Mouse (Mus musculus) embryonic facial prominence, embryonic 10.5 days (tissue): ENCODE measurements around the gene Tmem144. TPM values are rescaled to one million over a fixed set of nuclear protein-coding genes. Genes with fewer than 3 reads are reported as not detected.

ENCODE experiments used
- DNase-seq: peaks from one replicate; pipeline ENCODE4 v3.0.0-alpha.2; 2017; ENCODE audit warnings: low spot score
- H3K27ac ChIP-seq: fragments of 300-500 bp; sonication (generic); replicated peaks from 2 replicates; pipeline ENCODE4 v1.5.1; 2016; ENCODE audit warnings: mild to moderate bottlenecking
- H3K27me3 ChIP-seq: fragments of 300-500 bp; sonication (generic); replicated peaks from 2 replicates; pipeline ENCODE4 v1.6.1; 2016; ENCODE audit warnings: low read depth, mild to moderate bottlenecking; ENCODE audit not compliant: poor library complexity, severe bottlenecking
- H3K36me3 ChIP-seq: fragments of 300-500 bp; sonication (generic); replicated peaks from 2 replicates; pipeline ENCODE4 v1.6.1; 2016; ENCODE audit warnings: mild to moderate bottlenecking, moderate library complexity
- H3K4me1 ChIP-seq: fragments of 300-500 bp; sonication (generic); 2 replicates; pipeline ENCODE4 v1.6.1; 2016
- H3K4me3 ChIP-seq: fragments of 300-500 bp; sonication (generic); 2 replicates; pipeline ENCODE4 v1.5.1; 2016; ENCODE audit warnings: mild to moderate bottlenecking, moderate library complexity
- H3K9me3 ChIP-seq: fragments of 300-500 bp; sonication (generic); 2 replicates; pipeline ENCODE4 v1.6.1; 2016; ENCODE audit warnings: mild to moderate bottlenecking
- WGBS: fragments of 180-500 bp; shearing (Covaris S2); methylation state at CpG from one replicate; pipeline ENCODE4 v1.1.7; 2016; 5-methylcytosine and 5-hydroxymethylcytosine counted together
- polyA plus RNA-seq: library from polyadenylated mRNA; unstranded; fragments of >200 nt; fragmentation: Nextera tagmentation; extraction: Ambion mirVana; gene quantifications from 2 replicates; pipeline ENCODE4 v1.2.1, GENCODE M21; 2016

The Tmem144 gene
- polyA plus RNA-seq, 1 experiment from 2014 or later: 3.7 TPM

DNA sequence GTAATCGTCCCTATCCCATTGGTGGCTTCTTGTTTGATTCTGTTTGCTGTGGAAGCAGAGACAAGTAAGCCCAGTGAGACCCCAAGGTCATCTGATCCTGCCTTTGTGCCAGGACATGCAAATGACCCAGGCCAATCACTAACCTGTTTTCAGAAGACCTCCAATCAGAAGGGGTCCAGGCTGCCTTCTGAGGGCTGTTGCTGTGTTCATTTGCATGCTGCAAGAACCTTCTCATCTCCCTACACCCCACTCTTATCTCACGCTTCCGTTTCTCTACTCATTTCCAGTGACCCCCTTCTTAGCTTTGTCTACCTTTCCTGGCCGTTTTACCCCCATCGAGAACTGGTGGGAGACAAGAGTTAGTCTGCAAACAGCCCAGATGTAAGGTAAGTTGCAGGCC, 31.7 kb upstream of the Tmem144 start, which contains the start of gene Fam198b:
Gene Fam198b, plus strand, starts transcription at position 229 of the 400 bp plus-strand sequence.
- no peak for DNase-seq
- Histone ChIP-seq H3K9me3 (no peaks in the 10 kb centered on the region), H3K36me3 (no peaks in the 10 kb centered on the region), H3K4me1 (peaks cover 22% of the 10 kb centered on the region), H3K27ac (peak within 1 kb of the TSS; percentile 55), H3K27me3 (no peaks in the 10 kb centered on the region), H3K4me3 (no peak within 1 kb of the TSS)
- 66% methylated on average over 5 of the region's 5 CpGs for WGBS

DNA sequence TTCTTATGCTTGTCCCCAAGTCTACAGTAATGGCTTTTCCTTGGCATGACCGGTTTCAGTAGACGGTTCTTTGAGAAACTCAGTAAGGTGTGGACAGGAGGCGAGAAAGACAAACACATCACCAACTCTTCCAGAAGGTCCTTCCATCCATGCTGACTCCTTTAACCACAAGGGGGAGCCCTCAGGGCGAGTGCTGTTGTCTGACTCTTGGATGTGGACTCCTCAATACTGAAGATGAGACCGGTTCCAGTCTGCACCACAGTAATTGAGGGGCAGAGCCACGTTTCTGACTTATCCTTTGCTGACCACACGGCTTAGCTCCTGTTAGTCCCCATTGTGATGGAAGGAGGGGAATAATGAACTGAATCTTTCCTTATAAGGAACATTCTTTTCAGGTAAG, 30.5 kb upstream of the Tmem144 start:
- Histone ChIP-seq H3K9me3 (no peaks in the 10 kb centered on the region), H3K4me1 (peaks cover 25% of the 10 kb centered on the region), H3K36me3 (no peaks in the 10 kb centered on the region), H3K4me3 (no peak overlapping the region), H3K27me3 (no peaks in the 10 kb centered on the region), H3K27ac (no peak overlapping the region)
- DNase-seq: peak; percentile 62
- WGBS: 44% methylated on average over 7 of the region's 7 CpGs

DNA sequence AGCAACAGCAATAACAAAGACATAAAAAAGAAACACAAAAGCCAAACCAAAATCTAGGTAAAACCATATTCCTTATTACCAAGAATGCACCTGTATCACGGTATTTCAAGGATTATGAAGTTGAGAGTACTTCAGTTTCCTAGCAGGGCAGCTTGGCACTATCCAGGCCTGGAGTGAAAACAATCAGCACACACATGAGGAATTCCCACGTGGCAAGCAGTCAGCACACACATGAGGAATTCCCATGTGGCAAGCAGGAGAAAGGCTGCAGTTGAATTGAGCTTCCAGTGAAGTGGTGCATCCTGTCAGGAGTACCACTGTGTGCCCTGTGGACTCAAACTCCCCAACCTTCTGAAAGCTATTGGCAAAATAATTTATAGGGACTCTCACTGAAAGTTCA, 29.1 kb upstream of the Tmem144 start:
- H3K9me3 ChIP-seq: no peaks in the 10 kb centered on the region
- no peaks in the 10 kb centered on the region for H3K27me3 ChIP-seq
- H3K4me3 ChIP-seq: no peak overlapping the region
- no peaks in the 10 kb centered on the region for H3K36me3 ChIP-seq
- peaks cover 17% of the 10 kb centered on the region for H3K4me1 ChIP-seq
- no peak overlapping the region for H3K27ac ChIP-seq
- no peak for DNase-seq
- 56% methylated on average over 2 of the region's 2 CpGs for WGBS

DNA sequence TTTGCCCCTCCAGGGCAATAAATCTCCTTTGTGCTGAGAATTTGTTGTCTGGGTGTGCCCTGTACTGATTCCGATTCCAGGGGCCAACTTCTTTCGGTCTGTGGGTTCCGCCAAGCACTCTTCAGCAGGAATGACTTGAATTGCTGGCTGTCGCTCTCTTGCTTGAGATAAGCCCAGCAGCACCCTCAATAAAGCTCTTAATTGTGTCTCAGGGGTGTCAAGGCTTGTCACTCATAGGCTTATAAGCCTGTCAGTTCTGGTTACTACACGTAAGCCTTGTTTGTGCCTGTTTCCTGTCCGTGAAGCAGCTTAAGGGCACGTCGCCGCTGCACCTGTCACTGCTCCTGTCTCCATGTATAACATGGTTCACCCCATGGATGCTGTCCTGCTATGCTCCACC, 26.7 kb upstream of the Tmem144 start:
- Histone ChIP-seq H3K4me3 (no peak overlapping the region), H3K36me3 (no peaks in the 10 kb centered on the region), H3K27ac (no peak overlapping the region), H3K4me1 (peaks cover 5% of the 10 kb centered on the region), H3K27me3 (no peaks in the 10 kb centered on the region), H3K9me3 (no peaks in the 10 kb centered on the region)
- 56% methylated on average over 9 of the region's 9 CpGs for WGBS
- no peak for DNase-seq

DNA sequence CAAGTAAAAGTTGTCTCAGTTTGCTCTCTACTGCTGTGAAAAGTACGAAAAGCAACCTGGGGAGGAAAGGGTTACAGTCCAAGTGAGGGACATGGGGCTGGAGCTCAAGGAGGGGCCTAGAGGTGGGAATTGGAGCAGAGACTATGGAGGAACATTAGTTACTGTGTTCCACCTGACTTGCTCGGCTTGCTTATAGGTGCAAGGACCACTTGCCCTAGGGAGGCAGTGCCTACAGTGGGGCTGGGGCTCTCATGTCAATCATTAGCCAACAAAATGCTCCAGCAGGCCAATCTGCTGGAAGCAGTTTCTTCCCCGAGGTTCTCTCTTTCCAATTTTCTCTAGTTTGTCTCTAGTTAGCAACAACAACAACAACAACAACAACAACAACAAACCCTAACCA, 25.8 kb upstream of the Tmem144 start:
- Histone ChIP-seq H3K36me3 (no peaks in the 10 kb centered on the region), H3K4me3 (no peak overlapping the region), H3K9me3 (no peaks in the 10 kb centered on the region), H3K27me3 (no peaks in the 10 kb centered on the region), H3K27ac (no peak overlapping the region), H3K4me1 (0 out of 2 replicates have a peak, but pooled peaks cover 3% of the 10 kb centered on the region)
- WGBS: 66% methylated on average over 3 of the region's 3 CpGs
- DNase-seq: no peak

DNA sequence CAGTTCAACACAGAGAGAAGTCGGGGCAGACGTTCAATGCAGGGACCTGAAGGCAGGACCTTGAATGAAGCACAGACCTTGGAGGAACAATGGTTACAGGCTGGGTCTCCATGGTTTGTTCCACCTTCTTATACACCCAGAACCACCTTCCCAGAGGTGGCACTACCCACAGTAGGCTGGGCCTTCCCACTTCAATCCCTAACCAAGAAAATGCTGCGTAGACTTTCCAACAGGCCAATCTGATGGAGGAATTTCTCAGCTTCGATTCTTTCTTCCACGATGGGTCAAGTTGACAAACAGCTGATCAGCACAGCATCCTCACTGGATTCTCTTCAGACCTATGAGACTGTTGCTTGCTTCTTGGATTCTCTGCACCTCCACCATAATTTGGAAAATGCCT, 22.9 kb upstream of the Tmem144 start:
- DNase-seq: no peak
- 93% methylated on average over 5 of the region's 5 CpGs for WGBS
- 0 out of 2 replicates have a peak, but pooled peaks cover 3% of the 10 kb centered on the region for H3K4me1 ChIP-seq

DNA sequence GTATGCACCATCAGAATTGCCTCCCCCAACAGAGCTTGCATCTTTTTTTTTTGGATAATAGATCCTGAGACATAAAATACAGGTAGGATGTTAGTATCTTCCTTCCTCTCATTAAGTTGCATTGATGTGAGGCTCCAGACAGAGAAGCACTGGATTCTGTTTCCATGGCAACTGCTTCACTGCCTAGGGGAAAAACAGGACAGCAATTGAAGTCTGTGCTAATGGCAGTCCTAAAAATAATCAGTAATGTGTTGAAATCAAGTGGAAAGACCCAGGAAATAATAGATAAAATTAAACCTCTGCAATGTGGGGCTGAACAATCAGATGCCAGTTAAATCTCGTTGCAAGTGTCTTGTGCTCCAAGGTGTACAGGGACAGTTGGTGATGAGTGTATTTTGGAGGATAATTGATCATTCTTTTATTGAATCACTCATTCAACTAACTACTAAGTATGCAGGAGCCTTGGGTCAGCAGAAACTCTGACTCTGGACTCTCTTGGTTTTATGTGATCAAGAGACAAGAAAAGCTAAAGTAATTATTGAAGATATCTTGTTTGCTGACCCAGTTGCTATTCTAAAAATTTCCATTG, 14.6 kb upstream of the Tmem144 start:
- Histone ChIP-seq H3K27ac (no peak overlapping the region), H3K36me3 (no peaks in the 10 kb centered on the region), H3K4me1 (no peaks in the 10 kb centered on the region), H3K9me3 (no peaks in the 10 kb centered on the region), H3K4me3 (no peak overlapping the region), H3K27me3 (no peaks in the 10 kb centered on the region)
- DNase-seq: no peak
- 66% methylated on average over 1 of the region's 1 CpGs for WGBS

More for the DNA sequence above, 22.9 kb upstream of the Tmem144 start:
- no peak overlapping the region for H3K4me3 ChIP-seq
- H3K27ac ChIP-seq: no peak overlapping the region
- no peaks in the 10 kb centered on the region for H3K27me3 ChIP-seq
- H3K36me3 ChIP-seq: no peaks in the 10 kb centered on the region
- no peaks in the 10 kb centered on the region for H3K9me3 ChIP-seq

DNA sequence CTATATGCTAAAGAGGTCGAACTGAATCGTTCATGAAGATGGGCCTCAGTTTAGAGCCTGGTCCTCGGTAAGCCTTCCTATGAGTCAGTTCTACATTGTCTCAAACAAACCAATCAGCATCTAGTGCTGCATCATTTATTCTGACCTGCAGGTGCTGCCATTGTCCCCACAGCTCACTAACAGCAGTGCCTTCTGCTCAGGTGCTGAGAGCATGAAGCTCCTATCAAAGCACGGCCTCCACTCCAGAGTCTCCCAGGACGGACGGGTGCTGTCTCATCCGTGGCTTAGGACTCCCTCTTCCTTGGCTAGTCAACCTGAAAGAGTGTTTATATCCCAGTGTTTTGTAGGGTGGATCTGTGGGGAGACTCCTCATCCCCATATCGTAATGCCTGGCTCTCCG, 14.0 kb upstream of the Tmem144 start:
- Histone ChIP-seq H3K36me3 (no peaks in the 10 kb centered on the region), H3K9me3 (no peaks in the 10 kb centered on the region), H3K4me3 (no peak overlapping the region), H3K27me3 (no peaks in the 10 kb centered on the region), H3K4me1 (no peaks in the 10 kb centered on the region), H3K27ac (no peak overlapping the region)
- no peak for DNase-seq
- WGBS: 88% methylated on average over 9 of the region's 9 CpGs

DNA sequence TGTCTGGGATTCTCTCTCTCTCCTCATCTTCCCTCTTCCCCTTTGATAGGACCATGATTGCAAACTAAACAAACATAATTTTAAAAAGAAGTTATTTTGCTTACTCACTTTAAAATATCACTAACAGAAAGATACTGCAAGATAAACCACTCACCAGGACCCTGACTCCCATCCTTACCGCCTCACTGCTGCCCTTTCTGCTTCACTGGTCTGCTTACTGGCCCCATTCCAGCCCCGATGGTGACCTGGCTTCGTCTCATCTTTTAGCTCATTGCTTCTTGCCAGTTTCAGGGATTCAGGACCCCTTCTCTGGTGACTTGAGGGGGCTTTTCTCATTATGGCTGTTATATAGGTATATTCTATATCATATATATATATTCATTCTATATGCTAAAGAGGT, 13.5 kb upstream of the Tmem144 start:
- no peak overlapping the region for H3K27ac ChIP-seq
- H3K36me3 ChIP-seq: no peaks in the 10 kb centered on the region
- no peak for DNase-seq
- H3K4me1 ChIP-seq: no peaks in the 10 kb centered on the region
- H3K9me3 ChIP-seq: no peaks in the 10 kb centered on the region
- WGBS: 77% methylated on average over 3 of the region's 3 CpGs
- no peak overlapping the region for H3K4me3 ChIP-seq
- no peaks in the 10 kb centered on the region for H3K27me3 ChIP-seq

DNA sequence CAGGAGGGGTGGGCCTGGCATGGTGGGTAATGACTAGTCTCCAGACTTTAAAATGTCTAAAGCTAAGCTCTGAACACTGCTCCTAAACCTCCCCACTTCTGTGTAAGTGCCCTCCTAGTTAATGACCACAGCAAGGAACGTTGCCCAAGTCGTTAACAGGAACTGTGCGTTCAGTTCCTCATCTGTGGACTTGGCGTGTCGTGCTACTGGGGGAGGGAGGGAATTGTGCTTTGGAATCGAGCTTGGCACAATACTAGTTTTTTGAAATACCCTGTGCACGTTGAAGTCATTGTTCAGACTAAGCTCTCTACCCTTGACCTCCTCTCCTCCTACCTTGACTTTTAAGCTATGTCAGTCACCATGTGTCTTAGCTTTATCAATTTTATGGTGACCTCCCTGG, 12.3 kb upstream of the Tmem144 start:
- WGBS: 79% methylated on average over 7 of the region's 7 CpGs
- H3K27me3 ChIP-seq: no peaks in the 10 kb centered on the region
- no peaks in the 10 kb centered on the region for H3K9me3 ChIP-seq

DNA sequence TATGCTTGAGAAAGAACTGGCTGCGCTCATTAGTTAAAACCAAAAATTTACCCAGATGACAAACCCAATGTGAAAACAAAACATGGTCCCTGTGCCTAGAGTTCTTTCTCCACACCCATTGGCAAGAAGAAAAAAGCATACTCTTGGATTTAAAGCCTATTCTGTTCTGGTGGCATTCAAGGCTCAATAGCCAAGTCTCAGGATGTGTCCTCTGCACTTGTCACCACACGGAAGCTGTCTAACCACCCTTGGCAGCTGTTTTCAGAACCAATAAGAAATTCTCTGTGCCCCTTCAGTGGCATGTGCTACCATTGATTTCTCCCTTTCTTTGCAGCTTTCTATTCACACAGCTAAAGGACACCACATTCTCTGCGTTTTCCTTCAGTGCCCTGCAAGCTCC, 5.6 kb upstream of the Tmem144 start:
- no peaks in the 10 kb centered on the region for H3K9me3 ChIP-seq

More for the DNA sequence above, 12.3 kb upstream of the Tmem144 start:
- DNase-seq: no peak
- Histone ChIP-seq H3K4me1 (no peaks in the 10 kb centered on the region), H3K4me3 (no peak overlapping the region), H3K36me3 (no peaks in the 10 kb centered on the region), H3K27ac (no peak overlapping the region)

DNA sequence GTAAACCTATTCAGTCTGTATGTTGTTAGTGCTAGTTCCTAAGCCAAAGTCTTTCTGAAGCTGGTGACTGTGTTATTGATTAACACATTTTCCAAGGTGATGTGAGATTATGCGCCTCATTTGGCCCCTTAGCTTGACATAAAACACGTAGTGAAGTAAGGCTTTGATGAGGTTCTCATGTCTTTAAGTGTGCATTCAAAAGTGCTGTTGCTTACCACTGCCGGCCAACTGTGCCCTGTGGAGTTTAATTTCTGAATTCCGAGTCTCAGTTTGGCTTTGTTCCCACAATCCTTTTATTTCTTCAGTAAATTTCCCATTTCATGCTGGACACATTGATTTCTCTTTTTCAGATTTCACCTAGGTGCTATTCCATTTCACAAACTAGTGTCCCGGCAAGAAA, 5.2 kb upstream of the Tmem144 start:
- Histone ChIP-seq H3K27me3 (no peaks in the 10 kb centered on the region), H3K4me1 (no peaks in the 10 kb centered on the region), H3K27ac (no peak overlapping the region), H3K36me3 (no peaks in the 10 kb centered on the region), H3K4me3 (no peak overlapping the region), H3K9me3 (no peaks in the 10 kb centered on the region)
- DNase-seq: no peak
- 86% methylated on average over 5 of the region's 5 CpGs for WGBS

More for the DNA sequence above, 5.6 kb upstream of the Tmem144 start:
- H3K4me3 ChIP-seq: no peak overlapping the region
- WGBS: 76% methylated on average over 3 of the region's 3 CpGs
- no peaks in the 10 kb centered on the region for H3K4me1 ChIP-seq
- no peaks in the 10 kb centered on the region for H3K36me3 ChIP-seq
- no peak for DNase-seq
- no peaks in the 10 kb centered on the region for H3K27me3 ChIP-seq
- H3K27ac ChIP-seq: no peak overlapping the region

DNA sequence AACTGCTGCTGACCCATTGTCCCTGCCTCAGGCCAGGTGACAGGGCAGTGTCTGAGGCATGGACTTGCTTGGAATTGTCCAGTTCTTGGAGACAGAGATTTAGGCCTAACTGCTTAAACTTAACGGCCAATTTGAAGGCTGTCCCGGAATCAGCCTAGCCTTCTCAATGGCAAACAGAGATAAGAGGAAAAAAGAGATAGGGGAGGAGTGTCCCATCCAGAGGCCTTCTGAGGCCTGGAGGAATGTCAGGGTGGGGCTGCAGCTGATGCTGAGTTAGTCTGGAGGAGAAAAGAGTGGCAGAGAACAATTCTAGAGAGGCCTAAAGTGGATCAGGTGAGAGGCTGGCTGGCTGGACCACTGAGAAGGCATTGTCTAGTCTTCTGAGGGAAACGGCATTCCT, 465 bp downstream of the Tmem144 start:
- Histone ChIP-seq H3K36me3 (no peaks in the 10 kb centered on the region), H3K27ac (no peak overlapping the region), H3K9me3 (no peaks in the 10 kb centered on the region), H3K4me3 (no peak overlapping the region), H3K4me1 (no peaks in the 10 kb centered on the region), H3K27me3 (no peaks in the 10 kb centered on the region)
- WGBS: 84% methylated on average over 3 of the region's 3 CpGs
- no peak for DNase-seq
